Mouse (Mus musculus) neural tube, embryonic 15.5 days (tissue): ENCODE data around the gene Itsn2. TPM values are rescaled to one million over a fixed set of nuclear protein-coding genes. Genes with fewer than 3 reads are reported as not detected.

Source experiments
- ATAC-seq: fragments of 200-750 bp; cut with Nextera tagmentation; 2 replicates; pipeline ENCODE4 v1.8.0; 2017; ENCODE audit warnings: mild to moderate bottlenecking, moderate TSS enrichment, moderate library complexity; ENCODE audit not compliant: low FRiP score
- H3K27ac ChIP-seq: fragments of 300-500 bp; sonication (generic); replicated peaks from 2 replicates; pipeline ENCODE4 v1.5.1; 2015; ENCODE audit warnings: mild to moderate bottlenecking, inconsistent platforms
- H3K27me3 ChIP-seq: fragments of 300-500 bp; sonication (generic); replicated peaks from 2 replicates; pipeline ENCODE4 v1.6.1; 2015; ENCODE audit warnings: inconsistent platforms
- H3K36me3 ChIP-seq: fragments of 300-500 bp; sonication (generic); 2 replicates; pipeline ENCODE4 v1.6.1; 2015; ENCODE audit warnings: inconsistent platforms
- H3K4me1 ChIP-seq: fragments of 300-500 bp; sonication (generic); 2 replicates; pipeline ENCODE4 v1.6.1; 2015; ENCODE audit warnings: inconsistent platforms
- H3K4me2 ChIP-seq: fragments of 300-500 bp; sonication (generic); 2 replicates; pipeline ENCODE4 v1.6.1; 2015; ENCODE audit warnings: inconsistent platforms, mild to moderate bottlenecking, moderate library complexity
- H3K4me3 ChIP-seq: fragments of 300-500 bp; sonication (generic); replicated peaks from 2 replicates; pipeline ENCODE4 v1.5.1; 2015; ENCODE audit warnings: mild to moderate bottlenecking, inconsistent platforms
- H3K9ac ChIP-seq: fragments of 300-500 bp; sonication (generic); replicated peaks from 2 replicates; pipeline ENCODE4 v1.6.1; 2015; ENCODE audit warnings: mild to moderate bottlenecking, inconsistent platforms
- H3K9me3 ChIP-seq: fragments of 300-500 bp; sonication (generic); replicated peaks from 2 replicates; pipeline ENCODE4 v1.6.1; 2016; ENCODE audit warnings: inconsistent platforms
- WGBS: fragments of 180-500 bp; shearing (Covaris S2); methylation state at CpG from one replicate; pipeline ENCODE4 v1.1.7; 2015; ENCODE audit warnings: mixed read lengths; 5-methylcytosine and 5-hydroxymethylcytosine counted together
- polyA plus RNA-seq: library from polyadenylated mRNA; unstranded; fragments of >200 nt; fragmentation: Nextera tagmentation; extraction: Ambion mirVana; gene quantifications from 2 replicates; pipeline ENCODE4 v1.2.1, GENCODE M21; 2015

Itsn2 gene
- polyA plus RNA-seq, 1 experiment from 2014 or later = 22.4 TPM

DNA sequence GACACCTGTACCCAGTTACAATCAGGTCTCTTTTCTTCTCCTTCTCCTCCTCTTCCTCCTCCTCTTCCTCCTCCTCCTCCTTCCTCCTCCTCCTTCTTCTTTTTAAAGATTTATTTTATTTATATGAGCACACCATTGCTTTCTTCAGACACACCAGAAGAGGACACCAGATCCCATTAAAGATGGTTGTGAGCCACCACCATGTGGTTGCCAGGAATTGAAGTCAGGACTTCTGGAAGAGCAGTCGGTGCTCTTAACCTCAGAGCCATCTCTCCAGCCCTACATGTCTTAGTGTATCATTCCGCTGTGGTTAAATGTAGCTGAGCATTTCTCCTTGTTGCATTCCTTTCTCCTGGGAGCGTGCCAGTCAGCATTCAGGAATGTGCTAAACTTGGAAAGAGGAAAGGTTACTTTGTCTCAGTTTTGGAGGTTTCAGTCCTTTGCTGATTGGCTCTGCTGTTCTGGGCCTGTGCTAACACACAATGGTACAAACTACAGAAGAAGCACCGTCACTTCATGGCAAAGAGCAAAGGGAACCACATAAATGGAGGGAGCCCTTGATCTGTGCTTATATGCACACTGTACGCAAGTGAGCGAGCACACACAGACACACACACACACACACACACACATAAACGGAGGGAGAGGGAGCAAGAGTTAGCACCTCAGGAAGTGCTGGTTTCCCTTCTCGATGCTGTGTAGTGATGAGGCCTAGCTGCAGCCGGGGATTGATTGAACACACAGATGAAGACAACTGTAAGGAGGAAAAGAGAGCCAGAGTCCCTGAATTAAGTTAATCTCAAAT is 33.8 kb upstream of the Itsn2 start:
- no peak for ATAC-seq
- Histone ChIP-seq H3K27me3 (no peaks in the 10 kb centered on the region), H3K4me2 (no peak overlapping the region), H3K9me3 (no peaks in the 10 kb centered on the region), H3K27ac (no peak overlapping the region), H3K4me1 (no peaks in the 10 kb centered on the region), H3K9ac (no peak overlapping the region), H3K36me3 (no peaks in the 10 kb centered on the region), H3K4me3 (no peak overlapping the region)
- WGBS = 81% methylated on average over 9 of the region's 9 CpGs

GRCm38 (mm10) chr12:4571864-4572263 is 20.6 kb upstream of the Itsn2 start:
- Histone ChIP-seq H3K4me2 (no peak overlapping the region), H3K36me3 (no peaks in the 10 kb centered on the region), H3K4me1 (no peaks in the 10 kb centered on the region), H3K4me3 (no peak overlapping the region), H3K9ac (no peak overlapping the region), H3K27me3 (no peaks in the 10 kb centered on the region), H3K9me3 (no peaks in the 10 kb centered on the region), H3K27ac (no peak overlapping the region)
- WGBS = 30% methylated on average over 5 of the region's 5 CpGs
- ATAC-seq = no peak

- no peaks in the 10 kb centered on the region for H3K36me3 ChIP-seq
- H3K4me3 ChIP-seq = no peak overlapping the region
- ATAC-seq = no peak
- H3K9me3 ChIP-seq = no peaks in the 10 kb centered on the region
- no peak overlapping the region for H3K9ac ChIP-seq
- 86% methylated on average over 4 of the region's 4 CpGs for WGBS
- H3K27ac ChIP-seq = no peak overlapping the region
- H3K27me3 ChIP-seq = no peaks in the 10 kb centered on the region
- no peaks in the 10 kb centered on the region for H3K4me1 ChIP-seq
- H3K4me2 ChIP-seq = no peak overlapping the region
Measured at GRCm38 (mm10) chr12:4574065-4574464, 18.4 kb upstream of the Itsn2 start.

GRCm38 (mm10) chr12:4582326-4582725 is 10.1 kb upstream of the Itsn2 start:
- Histone ChIP-seq H3K4me3 (no peak overlapping the region), H3K27me3 (no peaks in the 10 kb centered on the region), H3K27ac (no peak overlapping the region), H3K4me1 (no peaks in the 10 kb centered on the region), H3K36me3 (no peaks in the 10 kb centered on the region), H3K4me2 (no peak overlapping the region), H3K9me3 (no peaks in the 10 kb centered on the region), H3K9ac (no peak overlapping the region)
- no peak for ATAC-seq

- no peak for ATAC-seq
- Histone ChIP-seq H3K4me3 (no peak overlapping the region), H3K9me3 (no peaks in the 10 kb centered on the region), H3K4me1 (0 out of 2 replicates have a peak, but pooled peaks cover 4% of the 10 kb centered on the region), H3K36me3 (no peaks in the 10 kb centered on the region), H3K27ac (no peak overlapping the region), H3K9ac (no peak overlapping the region), H3K4me2 (no peak overlapping the region), H3K27me3 (no peaks in the 10 kb centered on the region)
- WGBS = 72% methylated on average over 2 of the region's 2 CpGs
Measured at GRCm38 (mm10) chr12:4587846-4588245, 4.6 kb upstream of the Itsn2 start.

DNA sequence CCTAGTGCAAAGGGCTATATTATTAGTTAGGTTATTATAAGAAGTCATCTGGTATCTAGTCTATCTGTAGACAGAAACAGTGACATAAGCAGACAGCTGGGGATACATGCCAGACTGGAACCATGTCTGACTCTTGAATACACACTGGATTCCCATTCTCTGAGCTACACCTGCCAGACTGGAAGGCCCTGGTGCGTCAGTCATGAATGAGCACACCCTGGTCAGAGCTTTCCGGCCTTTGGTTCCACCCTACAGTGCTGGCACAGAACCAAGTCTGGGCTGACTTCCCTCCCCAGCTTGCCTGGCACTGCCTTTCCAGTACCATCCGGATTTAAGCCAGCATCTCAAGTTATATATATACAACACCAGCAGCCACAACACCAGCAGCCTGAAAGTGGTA is 3.8 kb upstream of the Itsn2 start:
- Histone ChIP-seq H3K4me2 (no peak overlapping the region), H3K4me3 (no peak overlapping the region), H3K9ac (no peak overlapping the region), H3K27me3 (no peaks in the 10 kb centered on the region), H3K9me3 (no peaks in the 10 kb centered on the region), H3K27ac (no peak overlapping the region), H3K36me3 (no peaks in the 10 kb centered on the region), H3K4me1 (peaks cover 7% of the 10 kb centered on the region)
- ATAC-seq = no peak
- 79% methylated on average over 3 of the region's 3 CpGs for WGBS

DNA sequence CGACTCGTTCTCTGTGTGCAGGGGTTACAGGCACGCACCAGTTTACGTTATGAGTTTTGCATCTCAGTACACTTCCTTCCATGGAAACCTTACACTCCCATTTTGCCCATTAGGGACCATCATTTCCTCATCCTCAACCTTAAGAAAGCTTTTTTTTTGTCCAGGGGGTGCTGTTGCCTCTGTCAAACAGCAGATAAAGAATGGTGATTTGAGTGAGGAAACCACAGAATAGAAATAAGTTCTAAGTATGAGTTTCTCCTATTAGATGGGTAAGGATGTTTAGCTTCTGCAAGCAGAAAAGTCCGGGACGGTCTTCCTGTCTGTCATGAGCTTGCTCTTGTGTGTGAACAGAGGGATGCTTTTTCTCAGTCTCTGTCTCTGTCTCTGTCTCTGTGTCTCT is 413 bp upstream of the Itsn2 start:
- WGBS = 69% methylated on average over 6 of the region's 6 CpGs
- no peaks in the 10 kb centered on the region for H3K9me3 ChIP-seq
- H3K4me2 ChIP-seq = peak overlapping the region; percentile 77
- H3K36me3 ChIP-seq = no peaks in the 10 kb centered on the region
- no peak for ATAC-seq
- peak overlapping the region; percentile 89 for H3K4me3 ChIP-seq
- H3K9ac ChIP-seq = peak overlapping the region; percentile 77
- H3K27me3 ChIP-seq = no peaks in the 10 kb centered on the region
- peak overlapping the region; percentile 63; the same call in 1 of the 2 replicates for H3K27ac ChIP-seq
- peaks cover 16% of the 10 kb centered on the region for H3K4me1 ChIP-seq

DNA sequence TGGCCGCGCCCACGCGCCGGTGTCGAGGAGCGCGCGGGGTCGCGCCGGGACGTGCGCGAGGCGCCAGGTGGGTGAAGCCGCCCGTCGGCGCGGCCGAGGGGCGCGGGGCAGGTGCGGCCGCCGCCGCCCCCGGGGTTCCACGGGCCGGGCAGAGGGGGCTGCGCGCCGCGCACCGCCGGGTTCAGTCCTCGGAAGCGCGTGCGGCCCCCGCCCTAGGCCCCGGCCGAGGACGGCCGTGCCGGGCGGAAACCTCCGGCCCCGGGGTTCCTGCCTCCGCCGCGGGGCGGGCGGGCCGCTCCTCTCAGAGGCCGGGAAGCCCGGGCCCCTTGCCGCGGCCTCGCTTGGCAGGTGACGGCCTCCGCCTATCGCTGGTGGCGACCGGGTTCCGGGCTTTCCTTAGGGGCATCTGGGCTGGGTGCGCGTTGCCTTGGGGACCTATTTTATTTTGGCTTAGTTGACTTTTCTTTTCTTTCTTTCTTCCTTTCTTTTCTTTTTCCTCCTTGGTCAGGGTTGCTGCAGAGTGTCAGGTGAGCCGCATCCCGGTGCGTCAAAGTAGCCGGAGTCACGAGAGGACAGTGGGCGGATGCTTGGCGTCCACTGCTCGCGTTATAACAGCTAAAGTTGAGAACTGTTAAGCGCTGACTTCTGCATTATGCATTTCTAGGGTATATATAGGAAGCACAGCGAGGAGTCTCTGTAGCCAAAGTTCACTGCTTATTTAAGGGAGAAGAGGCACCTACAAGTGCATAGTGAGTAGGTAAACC is 910 bp downstream of the Itsn2 start:
- peaks cover 16% of the 10 kb centered on the region for H3K4me1 ChIP-seq
- no peaks in the 10 kb centered on the region for H3K9me3 ChIP-seq
- under 1% methylated on average over 66 of the region's 80 CpGs for WGBS
- H3K4me2 ChIP-seq = peak overlapping the region; percentile 77
- ATAC-seq = peak; percentile 74
- H3K27ac ChIP-seq = peak overlapping the region; percentile 63
- H3K4me3 ChIP-seq = peak overlapping the region; percentile 89
- H3K27me3 ChIP-seq = no peaks in the 10 kb centered on the region
- H3K9ac ChIP-seq = peak overlapping the region; percentile 77
- no peaks in the 10 kb centered on the region for H3K36me3 ChIP-seq

- no peak for ATAC-seq
- no peaks in the 10 kb centered on the region for H3K27me3 ChIP-seq
- no peak overlapping the region for H3K27ac ChIP-seq
- no peaks in the 10 kb centered on the region for H3K9me3 ChIP-seq
- H3K36me3 ChIP-seq = no peaks in the 10 kb centered on the region
- WGBS = 64% methylated on average over 9 of the region's 9 CpGs
- H3K4me2 ChIP-seq = peak overlapping the region; percentile 77
- H3K4me1 ChIP-seq = peaks cover 16% of the 10 kb centered on the region
- peak overlapping the region; percentile 89 for H3K4me3 ChIP-seq
- peak overlapping the region; percentile 77 for H3K9ac ChIP-seq
Measured at GRCm38 (mm10) chr12:4593930-4594391, 1.5 kb downstream of the Itsn2 start.

- ATAC-seq = no peak
- 72% methylated on average over 6 of the region's 6 CpGs for WGBS
- Histone ChIP-seq H3K4me1 (peaks cover 16% of the 10 kb centered on the region), H3K9me3 (no peaks in the 10 kb centered on the region), H3K9ac (no peak overlapping the region), H3K36me3 (no peaks in the 10 kb centered on the region), H3K4me3 (no peak overlapping the region), H3K4me2 (no peak overlapping the region), H3K27me3 (no peaks in the 10 kb centered on the region), H3K27ac (no peak overlapping the region)
Measured at GRCm38 (mm10) chr12:4595055-4595454, 2.6 kb downstream of the Itsn2 start.

DNA sequence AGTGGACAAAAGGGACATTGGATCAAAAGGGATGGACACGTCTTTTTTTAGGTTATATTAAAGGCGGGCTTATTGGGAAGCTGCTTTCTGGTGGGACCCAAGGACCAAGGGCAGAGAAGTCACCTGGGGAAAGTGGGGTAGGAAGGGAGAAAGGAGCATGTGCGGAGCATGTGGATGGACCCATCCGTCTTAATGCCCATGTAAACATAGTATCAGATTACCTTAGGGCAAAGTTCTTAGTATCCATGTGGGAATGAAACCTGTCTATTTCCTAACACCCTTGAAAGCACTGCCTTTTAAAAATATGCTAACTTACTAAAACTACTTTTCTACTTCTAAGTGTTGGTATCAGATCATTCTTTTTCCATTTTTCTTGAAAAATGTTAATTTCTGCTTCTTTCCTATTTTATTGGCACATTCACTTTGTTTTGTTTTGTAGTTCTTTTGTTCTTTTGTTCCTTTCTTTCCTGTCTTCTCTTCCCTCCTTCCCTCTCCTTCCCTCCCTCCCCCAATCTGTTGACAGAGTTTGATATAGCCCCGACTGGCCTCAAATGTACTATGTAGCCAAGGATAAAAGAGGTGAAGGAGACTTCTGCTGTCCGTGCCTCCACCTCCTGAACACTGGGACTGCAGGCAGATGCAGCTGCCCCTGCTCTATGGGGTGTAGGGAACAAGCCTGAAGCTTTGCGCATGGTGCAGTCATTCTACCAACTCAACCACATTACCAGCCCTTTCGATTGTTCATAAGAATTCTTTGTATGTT is 6.4 kb downstream of the Itsn2 start:
- Histone ChIP-seq H3K4me3 (no peak overlapping the region), H3K9ac (no peak overlapping the region), H3K27ac (no peak overlapping the region), H3K9me3 (no peaks in the 10 kb centered on the region), H3K4me1 (peaks cover 7% of the 10 kb centered on the region), H3K36me3 (no peaks in the 10 kb centered on the region), H3K4me2 (no peak overlapping the region), H3K27me3 (no peaks in the 10 kb centered on the region)
- 65% methylated on average over 8 of the region's 8 CpGs for WGBS
- ATAC-seq = no peak
